Mouse (Mus musculus) stomach, postnatal 0 days (tissue): ENCODE results near the gene Fer.

ENCODE experiments used
- CTCF ChIP-seq: IDR thresholded peaks from 2 replicates; pipeline ENCODE4 v1.5.1; 2016; ENCODE audit warnings: antibody characterized with exemption, low read depth, mild to moderate bottlenecking, moderate library complexity
- EP300 ChIP-seq: optimal IDR thresholded peaks from 2 replicates; pipeline ENCODE3; 2016; ENCODE audit warnings: antibody characterized with exemption

DNA sequence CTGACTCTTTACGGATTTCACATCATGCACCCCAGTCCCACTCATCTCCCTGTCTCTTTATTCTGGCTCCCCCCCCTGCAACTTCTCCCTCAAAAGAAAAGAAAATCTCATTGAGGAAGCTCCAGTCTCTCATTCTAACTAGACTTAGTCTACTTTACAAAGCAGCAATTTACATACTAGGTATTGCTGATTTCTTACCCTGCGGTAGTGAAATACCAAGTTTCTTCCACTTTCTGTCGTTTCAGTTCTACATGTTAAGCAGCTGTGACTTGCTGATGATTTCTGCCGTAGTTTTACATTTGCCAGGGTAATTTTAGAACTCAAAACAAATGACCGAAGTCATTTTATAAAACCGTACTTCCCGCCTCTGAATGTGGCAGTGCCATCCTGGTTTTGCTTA is 8.9 kb downstream of the Fer start:
- TF ChIP-seq CTCF (no peak), EP300 (no peak)
